Mouse (Mus musculus): ENCODE measurements around the gene Cldn14. TPM values are rescaled to one million over a fixed set of nuclear protein-coding genes. Genes with fewer than 3 reads are reported as not detected.

The Cldn14 gene
- total RNA-seq, 1 experiment from 2014 or later = not detected

GRCm38 (mm10) chr16:93877612-93878380 lies 130.8 kb downstream of the Cldn14 start:
- no peak for ATAC-seq (replicated peaks; ENCODE audit: low read depth, poor library complexity, severe bottlenecking)

- ATAC-seq (replicated peaks; ENCODE audit: low read depth, poor library complexity, severe bottlenecking) = no peak
Observed at GRCm38 (mm10) chr16:93874841-93875240, 133.8 kb downstream of the Cldn14 start.

Other genes with a start within 250 kb of the Cldn14 start
- 123 and 218 TPM in 2 replicates for gene Morc3, start 176.7 kb downstream of the Cldn14 start, total RNA-seq (2017)
- gene Chaf1b, start 124.9 kb downstream of the Cldn14 start, total RNA-seq (2017) = 68.7 and 85.7 TPM in 2 replicates
- not detected in 2 replicates for gene Sim2, start 76.1 kb upstream of the Cldn14 start, total RNA-seq (2017)